Mouse (Mus musculus) brain, embryonic 14.5 days (tissue): Measurements from ENCODE around the gene Slc38a6. TPM values are rescaled to one million over a fixed set of nuclear protein-coding genes. Genes with fewer than 3 reads are reported as not detected.

Source experiments
- DNase-seq: peaks from one replicate; pipeline ENCODE4 v3.0.0-alpha.2; 2011; ENCODE audit warnings: low read depth
- CTCF ChIP-seq: fragments of 200-500 bp; IDR thresholded peaks from 2 replicates; pipeline ENCODE4 v1.5.1; 2012; ENCODE audit warnings: inconsistent platforms, mild to moderate bottlenecking, moderate library complexity, borderline replicate concordance; ENCODE audit not compliant: insufficient read depth, insufficient read length; ENCODE audit errors: extremely low read depth
- POLR2A ChIP-seq: fragments of 200-500 bp; IDR thresholded peaks from 2 replicates; pipeline ENCODE4 v1.6.1; 2012; ENCODE audit warnings: mild to moderate bottlenecking, inconsistent platforms, borderline replicate concordance; ENCODE audit not compliant: poor library complexity, insufficient read depth, insufficient read length, severe bottlenecking; ENCODE audit errors: extremely low read depth
- polyA plus RNA-seq: library from polyadenylated mRNA; depleted of rRNA; stranded (reverse); fragments of >200 nt; gene quantifications from 2 replicates; pipeline ENCODE4 v1.2.3, GENCODE M21; 2012; rRNA removed

Gene Slc38a6
- polyA plus RNA-seq, result 29.1 and 34.6 TPM in 2 replicates

- TF ChIP-seq POLR2A (0 out of 2 replicates have a peak, but pooled peaks have one; percentile 6), CTCF (no peak)
- DNase-seq, result peak; percentile 97
Measured at GRCm38 (mm10) chr12:73286287-73287092, at the start of gene Slc38a6, which contains the start of gene Trmt5. Gene Slc38a6 (plus strand): TSS chr12:73286779. Gene Trmt5 (minus strand): TSS chr12:73286710.

GRCm38 (mm10) chr12:73241960-73242359, 44.6 kb upstream of the Slc38a6 start:
- peak; percentile 88 for DNase-seq
- no peak for TF ChIP-seq CTCF
- no peak for TF ChIP-seq POLR2A

GRCm38 (mm10) chr12:73245687-73246086, 40.9 kb upstream of the Slc38a6 start:
- DNase-seq, result no peak
- TF ChIP-seq CTCF, result no peak
- TF ChIP-seq POLR2A, result no peak

GRCm38 (mm10) chr12:73255006-73255405, 31.6 kb upstream of the Slc38a6 start:
- TF ChIP-seq CTCF, result no peak
- TF ChIP-seq POLR2A, result no peak
- DNase-seq, result no peak

- DNase-seq, result no peak
- TF ChIP-seq CTCF (no peak), POLR2A (no peak)
Measured at GRCm38 (mm10) chr12:73259269-73259668, 27.3 kb upstream of the Slc38a6 start.

- no peak for TF ChIP-seq CTCF
- TF ChIP-seq POLR2A, result no peak
- no peak for DNase-seq
Measured at GRCm38 (mm10) chr12:73260339-73260738, 26.2 kb upstream of the Slc38a6 start.

GRCm38 (mm10) chr12:73265381-73265978, 21.1 kb upstream of the Slc38a6 start:
- DNase-seq, result no peak
- no peak for TF ChIP-seq CTCF
- TF ChIP-seq POLR2A, result no peak

GRCm38 (mm10) chr12:73266597-73266996, 20.0 kb upstream of the Slc38a6 start:
- no peak for TF ChIP-seq POLR2A
- no peak for TF ChIP-seq CTCF
- no peak for DNase-seq

- no peak for DNase-seq
- TF ChIP-seq POLR2A, result no peak
- TF ChIP-seq CTCF, result no peak
Measured at GRCm38 (mm10) chr12:73268497-73268896, 18.1 kb upstream of the Slc38a6 start.

GRCm38 (mm10) chr12:73269531-73269930, 17.0 kb upstream of the Slc38a6 start:
- TF ChIP-seq CTCF (no peak), POLR2A (no peak)
- no peak for DNase-seq

- TF ChIP-seq POLR2A, result no peak
- no peak for TF ChIP-seq CTCF
- no peak for DNase-seq
Measured at GRCm38 (mm10) chr12:73269933-73270332, 16.6 kb upstream of the Slc38a6 start.
